Comparison of ENCODE assay signal across 21 mouse cellular contexts in genomic region chr6:146474166-146474565, GRCm38 (mm10).
"Had no signal": no experiment of that assay in that cellular context is flagged by ENCODE, and none has a peak within 500 bp of the region (broad histone marks: within the 10 kb centered on the region; RNA-seq: fewer than 3 reads in every experiment).

No protein-coding gene starts in this region.

- H3K9me3 ChIP-seq: heart, embryonic 13.5 days; heart, embryonic 15.5 days; hindbrain, embryonic 12.5 days; hindbrain, embryonic 15.5 days; limb, embryonic 10.5 days; limb, embryonic 12.5 days; liver, embryonic 13.5 days; liver, embryonic 15.5 days had no signal

- ATAC-seq: hindbrain, postnatal 0 days; intestine, embryonic 16.5 days had no signal

- H3K9ac ChIP-seq: heart, embryonic 15.5 days; hindbrain, embryonic 12.5 days; hindbrain, embryonic 15.5 days; limb, embryonic 12.5 days; liver, embryonic 13.5 days; liver, embryonic 15.5 days had no signal

- H3K4me1 ChIP-seq: hindbrain, embryonic 12.5 days; hindbrain, embryonic 15.5 days; liver, embryonic 15.5 days had no signal

- H3K4me2 ChIP-seq: heart, embryonic 11.5 days; heart, embryonic 13.5 days; heart, embryonic 15.5 days; hindbrain, embryonic 12.5 days; hindbrain, embryonic 15.5 days; limb, embryonic 12.5 days; liver, embryonic 11.5 days; liver, embryonic 13.5 days; liver, embryonic 15.5 days had no signal

- H3K4me3 ChIP-seq: heart, embryonic 13.5 days; heart, embryonic 15.5 days; hindbrain, embryonic 12.5 days; hindbrain, embryonic 15.5 days; layer of hippocampus, adult 2 months; left cerebral cortex, adult 2 months; limb, embryonic 10.5 days; limb, embryonic 12.5 days; liver, embryonic 13.5 days; liver, embryonic 15.5 days had no signal

- DNase-seq: kidney, adult 11 months; kidney, adult 2 months; kidney, adult 9 months; kidney, postnatal 10 days; kidney, postnatal 25 days; kidney, postnatal 4 days; liver; liver, embryonic 13.5 days had no signal

- H3K36me3 ChIP-seq: hindbrain, embryonic 12.5 days; hindbrain, embryonic 15.5 days; limb, embryonic 10.5 days; limb, embryonic 12.5 days; liver, embryonic 13.5 days; liver, embryonic 15.5 days had no signal

- H3K27ac ChIP-seq: hindbrain, embryonic 12.5 days; hindbrain, embryonic 15.5 days; hindbrain, postnatal 0 days; layer of hippocampus, adult 2 months; left cerebral cortex, adult 2 months; limb, embryonic 10.5 days; limb, embryonic 12.5 days; liver, embryonic 13.5 days; liver, embryonic 15.5 days had no signal

- H3K27me3 ChIP-seq: heart, embryonic 13.5 days; heart, embryonic 15.5 days; hindbrain, embryonic 12.5 days; hindbrain, embryonic 15.5 days; limb, embryonic 12.5 days; liver, embryonic 13.5 days; liver, embryonic 15.5 days had no signal
